Mouse (Mus musculus): ENCODE measurements around the gene Atp2a3. TPM values are rescaled to one million over a fixed set of nuclear protein-coding genes. Genes with fewer than 3 reads are reported as not detected.

Gene Atp2a3
- polyA plus RNA-seq, 1 experiment from 2014 or later: 0.06 TPM

GRCm38 (mm10) chr11:73036077-73036476, 75.1 kb downstream of the Atp2a3 start:
- no peak for DNase-seq (ENCODE audit: low read depth, low spot score)
- ChIA-PET CTCF (interaction anchor here (1.0 to 2.1 kb wide), 6 partner anchors 12 to 31 kb away, joined by 3 to 9 read pairs (median 5); partner anchors contain the start of gene Ncbp3), POLR2A (interaction anchor here (1.3 kb wide), 1 partner anchor 17 kb away, joined by 4 read pairs; no protein-coding TSS in a partner anchor)
- in situ Hi-C loops (cut with MboI; ENCODE audit: low pct_unique_long_range_greater_than_20kb): no loop called here
- no peak for TF ChIP-seq CTCF (IDR thresholded peaks at IDR 0.05)
- no peaks in the 10 kb centered on the region for H3K27me3 ChIP-seq
- ATAC-seq: no peak

- ATAC-seq: peak; percentile 95
- no peak for DNase-seq (ENCODE audit: low read depth, low spot score)
- TF ChIP-seq CTCF (IDR thresholded peaks at IDR 0.05): no peak
- in situ Hi-C loops (cut with MboI; ENCODE audit: low pct_unique_long_range_greater_than_20kb): no loop called here
- ChIA-PET CTCF (interaction anchor here (1.5 to 1.6 kb wide), 2 partner anchors 11 to 13 kb away, joined by 6 read pairs; partner anchors contain the start of gene Ncbp3), POLR2A (no interaction called here)
- H3K27me3 ChIP-seq: no peaks in the 10 kb centered on the region
Observed at GRCm38 (mm10) chr11:73036889-73037288, 75.9 kb downstream of the Atp2a3 start.

- DNase-seq (ENCODE audit: low read depth, low spot score): no peak
- ChIA-PET CTCF (interaction anchor here (0.8 kb wide), 1 partner anchor 10 kb away, joined by 3 read pairs; the partner anchor contains the start of gene Ncbp3), POLR2A (no interaction called here)
- no peak for TF ChIP-seq CTCF (IDR thresholded peaks at IDR 0.05)
- ATAC-seq: no peak
- H3K27me3 ChIP-seq: no peaks in the 10 kb centered on the region
- in situ Hi-C loops (cut with MboI; ENCODE audit: low pct_unique_long_range_greater_than_20kb): no loop called here
Observed at GRCm38 (mm10) chr11:73037691-73038090, 76.7 kb downstream of the Atp2a3 start.

- H3K27me3 ChIP-seq: no peaks in the 10 kb centered on the region
- ATAC-seq (no peak), DNase-seq (ENCODE audit: low read depth, low spot score) (no peak)
- ChIA-PET POLR2A (interaction anchor here (1.0 to 1.2 kb wide), 2 partner anchors 18 to 33 kb away, joined by 3 read pairs; no protein-coding TSS in a partner anchor), CTCF (interaction anchor here (1.0 to 1.9 kb wide), 4 partner anchors 15 to 98 kb away, joined by 3 to 29 read pairs (median 6); no protein-coding TSS in a partner anchor)
- peak; percentile 94 for TF ChIP-seq CTCF (IDR thresholded peaks at IDR 0.05)
- in situ Hi-C loops (cut with MboI; ENCODE audit: low pct_unique_long_range_greater_than_20kb): no loop called here
Observed at GRCm38 (mm10) chr11:73039102-73039799, 78.3 kb downstream of the Atp2a3 start.

Other genes starting within 250 kb of the Atp2a3 start
- 9.3 TPM for gene Cyb5d2, start 165.0 kb upstream of the Atp2a3 start, polyA plus RNA-seq (2021)
- 19.5 TPM for gene Zzef1, start 164.9 kb upstream of the Atp2a3 start, polyA plus RNA-seq (2021)
- not detected for gene P2rx1, start 37.9 kb downstream of the Atp2a3 start, polyA plus RNA-seq (2021)
- 5.1 TPM for gene Camkk1, start 57.8 kb downstream of the Atp2a3 start, polyA plus RNA-seq (2021)
- 7.9 TPM for gene Ncbp3, start 86.6 kb downstream of the Atp2a3 start, polyA plus RNA-seq (2021)
- gene Itgae, start 129.4 kb downstream of the Atp2a3 start, polyA plus RNA-seq (2021): 0.05 TPM
- gene Haspin, start 177.1 kb downstream of the Atp2a3 start, polyA plus RNA-seq (2021): 8.8 TPM
- gene P2rx5, start 199.3 kb downstream of the Atp2a3 start, polyA plus RNA-seq (2021): 6.0 TPM
- gene Emc6, start 215.9 kb downstream of the Atp2a3 start, polyA plus RNA-seq (2021): 79.4 TPM
- 157 TPM for gene Tax1bp3, start 215.9 kb downstream of the Atp2a3 start, polyA plus RNA-seq (2021)
- 33.0 TPM for gene Ctns, start 237.9 kb downstream of the Atp2a3 start, polyA plus RNA-seq (2021)
- gene Shpk, start 238.3 kb downstream of the Atp2a3 start, polyA plus RNA-seq (2021): 5.6 TPM